Mouse (Mus musculus): ENCODE results near the gene Pou5f1. TPM values are rescaled to one million over a fixed set of nuclear protein-coding genes. Genes with fewer than 3 reads are reported as not detected.
"Not testable (repeated sequence)": the region's sequence is repeated elsewhere in the genome, so short reads cannot be mapped to it uniquely, and the experiment has no call there.

Pou5f1 gene
- total RNA-seq (2021), result under 1 TPM in 1 of 2 experiments, not detected in 1; 0.32 TPM

- DNase-seq, result no peak
Observed at GRCm38 (mm10) chr17:35505776-35506175, at the start of gene Pou5f1. Gene Pou5f1, plus strand, starts transcription at chr17:35506018.

GRCm38 (mm10) chr17:35458247-35458646 is 47.6 kb upstream of the Pou5f1 start:
- not testable (repeated sequence) for DNase-seq

GRCm38 (mm10) chr17:35460513-35461341 is 45.1 kb upstream of the Pou5f1 start:
- not testable (repeated sequence) for DNase-seq

- DNase-seq, result not testable (repeated sequence)
Observed at GRCm38 (mm10) chr17:35465651-35466050, 40.2 kb upstream of the Pou5f1 start.

GRCm38 (mm10) chr17:35468936-35469335 is 36.9 kb upstream of the Pou5f1 start:
- DNase-seq, result not testable (repeated sequence)

- DNase-seq, result no peak
Observed at GRCm38 (mm10) chr17:35469842-35470751, 35.7 kb upstream of the Pou5f1 start, which contains the start of gene H2-Q10. Gene H2-Q10, plus strand, starts transcription at chr17:35470089.

- peak in 1 of 2 experiments; percentile 38 for DNase-seq
Observed at GRCm38 (mm10) chr17:35484066-35484465, 21.8 kb upstream of the Pou5f1 start.

GRCm38 (mm10) chr17:35485702-35486101 is 20.1 kb upstream of the Pou5f1 start:
- DNase-seq, result no peak

GRCm38 (mm10) chr17:35486726-35487125 is 19.1 kb upstream of the Pou5f1 start:
- no peak for DNase-seq

GRCm38 (mm10) chr17:35488041-35488440 is 17.8 kb upstream of the Pou5f1 start:
- no peak for DNase-seq

GRCm38 (mm10) chr17:35490320-35490719 is 15.5 kb upstream of the Pou5f1 start:
- no peak for DNase-seq

- no peak for DNase-seq
Observed at GRCm38 (mm10) chr17:35497124-35497523, 8.7 kb upstream of the Pou5f1 start.

GRCm38 (mm10) chr17:35502226-35502625 is 3.6 kb upstream of the Pou5f1 start:
- no peak for DNase-seq

- DNase-seq, result no peak
Observed at GRCm38 (mm10) chr17:35502762-35503161, 3.1 kb upstream of the Pou5f1 start.

GRCm38 (mm10) chr17:35503849-35504248 is 2.0 kb upstream of the Pou5f1 start:
- DNase-seq, result no peak

- no peak for DNase-seq
Observed at GRCm38 (mm10) chr17:35504628-35505481, 963 bp upstream of the Pou5f1 start.

GRCm38 (mm10) chr17:35506881-35507280 is 1.1 kb downstream of the Pou5f1 start:
- no peak for DNase-seq

- DNase-seq, result no peak
Observed at GRCm38 (mm10) chr17:35507556-35508260, 1.9 kb downstream of the Pou5f1 start.

- not testable (repeated sequence) for DNase-seq
Observed at GRCm38 (mm10) chr17:35508279-35508678, 2.5 kb downstream of the Pou5f1 start.

- DNase-seq, result no peak
Observed at GRCm38 (mm10) chr17:35509284-35509683, 3.5 kb downstream of the Pou5f1 start.

- no peak for DNase-seq
Observed at GRCm38 (mm10) chr17:35512916-35513626, 7.3 kb downstream of the Pou5f1 start.

All from layer of hippocampus, postnatal 36 days (tissue).